In genomic region chr16:24197618-24198017, GRCm38 (mm10) we compare ENCODE assay signal across 21 mouse cellular contexts.
"Had no signal": no experiment of that assay in that cellular context is flagged by ENCODE, and none has a peak within 500 bp of the region (broad histone marks: within the 10 kb centered on the region; RNA-seq: fewer than 3 reads in every experiment).

No protein-coding gene starts in this region.

- ATAC-seq: midbrain, embryonic 15.5 days had no signal

- H3K36me3 ChIP-seq: kidney, embryonic 15.5 days; limb, embryonic 15.5 days; midbrain, embryonic 12.5 days; midbrain, embryonic 15.5 days; neural tube, embryonic 12.5 days; neural tube, embryonic 15.5 days had no signal

- H3K4me2 ChIP-seq: kidney, embryonic 15.5 days; limb, embryonic 15.5 days; midbrain, embryonic 12.5 days; midbrain, embryonic 15.5 days; neural tube, embryonic 12.5 days; neural tube, embryonic 15.5 days had no signal

- H3K4me1 ChIP-seq: midbrain, embryonic 12.5 days; midbrain, embryonic 15.5 days; neural tube, embryonic 12.5 days; neural tube, embryonic 15.5 days had no signal

- H3K9ac ChIP-seq: kidney, embryonic 15.5 days; limb, embryonic 15.5 days; liver, embryonic 14.5 days; midbrain, embryonic 12.5 days; midbrain, embryonic 15.5 days; neural tube, embryonic 12.5 days; neural tube, embryonic 15.5 days had no signal

- H3K27me3 ChIP-seq: kidney, embryonic 15.5 days; limb, embryonic 15.5 days; midbrain, embryonic 12.5 days; midbrain, embryonic 15.5 days; neural tube, embryonic 12.5 days; neural tube, embryonic 15.5 days had no signal

- H3K9me3 ChIP-seq: kidney, embryonic 15.5 days; limb, embryonic 15.5 days; midbrain, embryonic 12.5 days; midbrain, embryonic 15.5 days; neural tube, embryonic 12.5 days; neural tube, embryonic 15.5 days had no signal

- H3K4me3 ChIP-seq: kidney, embryonic 15.5 days; limb, embryonic 15.5 days; midbrain, embryonic 12.5 days; midbrain, embryonic 15.5 days; neural tube, embryonic 12.5 days; neural tube, embryonic 15.5 days had no signal

- DNase-seq: kidney, adult 11 months; kidney, adult 8-10 months; kidney, postnatal 10 days; kidney, postnatal 36 days; lung, adult 18-20 months; lung, postnatal 14 days; lung, postnatal 4 days; right cerebral cortex, adult 18-20 months; right cerebral cortex, postnatal 14 days; right cerebral cortex, postnatal 4 days; thymus, adult 2 months; thymus, postnatal 14 days; thymus, postnatal 4 days had no signal

- H3K27ac ChIP-seq: kidney, embryonic 15.5 days; limb, embryonic 15.5 days; liver, embryonic 14.5 days; midbrain, embryonic 12.5 days; midbrain, embryonic 15.5 days; neural tube, embryonic 12.5 days; neural tube, embryonic 15.5 days; stomach, postnatal 0 days had no signal
